Mouse (Mus musculus): ENCODE data around the gene Trim65.

DNA sequence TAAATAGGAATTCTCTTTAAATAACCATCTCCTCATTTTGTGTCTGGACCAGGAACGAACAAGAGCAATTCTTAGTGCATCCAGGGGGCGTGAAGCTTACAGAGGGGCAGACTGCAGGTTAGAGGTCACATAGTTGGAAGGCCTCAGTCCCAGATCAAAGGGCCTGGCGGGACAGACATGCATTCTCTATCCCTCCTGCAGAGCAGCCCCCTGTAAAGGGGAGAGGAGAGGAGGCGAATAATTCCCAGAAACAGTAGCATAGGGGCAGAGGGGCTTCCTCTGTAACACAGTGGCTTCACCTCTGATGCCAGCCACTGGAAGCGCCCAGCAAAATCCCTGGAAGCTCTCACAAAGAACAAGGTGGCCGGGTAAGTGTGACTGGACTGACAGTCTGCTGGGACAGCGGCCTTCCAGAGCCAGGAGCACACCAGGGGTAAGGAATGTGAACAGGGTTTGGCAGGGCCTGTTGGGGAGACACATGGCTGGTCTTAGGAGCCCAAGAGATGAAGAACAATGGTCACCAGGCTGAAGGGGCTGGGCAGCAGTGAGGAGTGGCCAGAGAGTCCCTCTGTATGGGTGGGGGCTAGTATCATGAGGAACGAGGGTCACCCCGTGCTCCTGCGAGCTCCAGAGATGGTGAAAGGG lies 52.1 kb downstream of the Trim65 start:
- no peak for TF ChIP-seq POLR2A (IDR thresholded peaks at IDR 0.05; ENCODE audit: borderline replicate concordance, control insufficient read depth, low read depth, low read length)
- no peak for TF ChIP-seq CTCF (IDR thresholded peaks at IDR 0.05; ENCODE audit: control insufficient read depth, insufficient read depth, low read length)

All from bone marrow, adult 2 months (tissue).